Comparison of ENCODE assay signal across 9 mouse cellular contexts in genomic region chr4:33923151-33923760, GRCm38 (mm10). TPM values are rescaled to one million over a fixed set of nuclear protein-coding genes. Genes with fewer than 3 reads are reported as not detected.
DNase-seq lines count a peak whose midpoint lies in the region; ATAC-seq and TF ChIP-seq lines count a peak whose summit lies in the region.
"Had no signal": no experiment of that assay in that cellular context is flagged by ENCODE, and none has a peak within 500 bp of the region (broad histone marks: within the 10 kb centered on the region; RNA-seq: fewer than 3 reads in every experiment).

No protein-coding gene starts in this region.

- WGBS in heart, embryonic 13.5 days: 2% methylated on average over 19 of the region's 19 CpGs
- 3% methylated on average over 19 of the region's 19 CpGs for WGBS in hindbrain, embryonic 15.5 days
- 4% methylated on average over 19 of the region's 19 CpGs for WGBS in midbrain, postnatal 0 days

- H3K36me3 ChIP-seq in heart, embryonic 13.5 days: no peaks in the 10 kb centered on the region
- H3K36me3 ChIP-seq in E14TG2a.4 (ENCODE audit: insufficient read depth, low read length): no peaks in the 10 kb centered on the region
- H3K36me3 ChIP-seq in hindbrain, embryonic 15.5 days: no peaks in the 10 kb centered on the region
- H3K36me3 ChIP-seq in midbrain, postnatal 0 days (ENCODE audit: insufficient read depth, low read length): no peaks in the 10 kb centered on the region
- H3K36me3 ChIP-seq: G1E had no signal

- DNase-seq in heart, adult 9 months (ENCODE audit: low spot score in 2 of 2): no peak
- peak; percentile 60 for DNase-seq in midbrain, postnatal 0 days (ENCODE audit: low spot score)
- no peak for DNase-seq in ovary, postnatal 10 days (ENCODE audit: low spot score)
- DNase-seq in adipocyte (ENCODE audit: low spot score): no peak

- H3K4me3 ChIP-seq in heart, embryonic 13.5 days: peak overlapping the region; percentile 58
- peak overlapping the region; percentile 86 for H3K4me3 ChIP-seq in E14TG2a.4 (replicated peaks; ENCODE audit: low read length)
- peak overlapping the region; percentile 70 for H3K4me3 ChIP-seq in cortical plate, adult 2 months (ENCODE audit: insufficient read depth, low read length)
- peak overlapping the region; percentile 77 for H3K4me3 ChIP-seq in hindbrain, embryonic 15.5 days
- H3K4me3 ChIP-seq in midbrain, postnatal 0 days (ENCODE audit: low read depth, low read length): peak overlapping the region; percentile 70

- ATAC-seq in heart, embryonic 13.5 days (ENCODE audit: extremely low read depth, insufficient number of reproducible peaks, low FRiP score, low TSS enrichment): no peak
- ATAC-seq in hindbrain, embryonic 15.5 days (ENCODE audit: low FRiP score, low read depth): peak; percentile 28
- ATAC-seq in midbrain, postnatal 0 days (ENCODE audit: low FRiP score): peak; percentile 22; the same call in 1 of the 2 replicates

- TF ChIP-seq CTCF in E14TG2a.4 (conservative IDR thresholded peaks at IDR 0.05; ENCODE audit: low read length): no peak
- TF ChIP-seq CTCF in cortical plate, adult 2 months (IDR thresholded peaks at IDR 0.05; ENCODE audit: extremely low read depth, insufficient read depth, low read length): no peak
- TF ChIP-seq CTCF in midbrain, postnatal 0 days (IDR thresholded peaks at IDR 0.05): peak; percentile 34; the same call in 1 of the 2 replicates

- peak overlapping the region; percentile 81 for H3K9ac ChIP-seq in heart, embryonic 13.5 days
- H3K9ac ChIP-seq in hindbrain, embryonic 15.5 days: peak overlapping the region; percentile 94
- H3K9ac ChIP-seq in midbrain, postnatal 0 days (replicated peaks; ENCODE audit: low read length, poor library complexity, severe bottlenecking): peak overlapping the region; percentile 75

- no peak overlapping the region for H3K27ac ChIP-seq in heart, embryonic 13.5 days (replicated peaks)
- peak overlapping the region; percentile 95 for H3K27ac ChIP-seq in cortical plate, adult 2 months (ENCODE audit: insufficient read depth, low read length)
- H3K27ac ChIP-seq in hindbrain, embryonic 15.5 days (replicated peaks): peak overlapping the region; percentile 95
- peak overlapping the region; percentile 90 for H3K27ac ChIP-seq in midbrain, postnatal 0 days (ENCODE audit: low read depth, low read length)

- no peaks in the 10 kb centered on the region for H3K9me3 ChIP-seq in heart, embryonic 13.5 days
- peaks cover 11% of the 10 kb centered on the region; the same call in 1 of the 2 replicates for H3K9me3 ChIP-seq in E14TG2a.4 (ENCODE audit: low read length)
- no peaks in the 10 kb centered on the region for H3K9me3 ChIP-seq in hindbrain, embryonic 15.5 days
- no peaks in the 10 kb centered on the region for H3K9me3 ChIP-seq in midbrain, postnatal 0 days (ENCODE audit: low read length)

- peak overlapping the region; percentile 97 for H3K4me2 ChIP-seq in heart, embryonic 13.5 days
- H3K4me2 ChIP-seq in hindbrain, embryonic 15.5 days: peak overlapping the region; percentile 96
- peak overlapping the region; percentile 76 for H3K4me2 ChIP-seq in midbrain, postnatal 0 days (ENCODE audit: low read depth, low read length, poor library complexity, severe bottlenecking)

- peaks cover 19% of the 10 kb centered on the region for H3K4me1 ChIP-seq in heart, embryonic 13.5 days
- peaks cover 17% of the 10 kb centered on the region for H3K4me1 ChIP-seq in E14TG2a.4 (replicated peaks; ENCODE audit: low read depth, low read length)
- H3K4me1 ChIP-seq in cortical plate, adult 2 months (ENCODE audit: control insufficient read depth, insufficient read depth, low read length): peaks cover 3% of the 10 kb centered on the region; the same call in 1 of the 2 replicates
- H3K4me1 ChIP-seq in hindbrain, embryonic 15.5 days (replicated peaks): peaks cover 20% of the 10 kb centered on the region
- H3K4me1 ChIP-seq in midbrain, postnatal 0 days (ENCODE audit: insufficient read depth, low read length): no peaks in the 10 kb centered on the region

- peaks cover 66% of the 10 kb centered on the region for H3K27me3 ChIP-seq in heart, embryonic 13.5 days (replicated peaks)
- H3K27me3 ChIP-seq in E14TG2a.4 (ENCODE audit: insufficient read depth, low read length): peaks cover 61% of the 10 kb centered on the region
- H3K27me3 ChIP-seq in hindbrain, embryonic 15.5 days: no peaks in the 10 kb centered on the region
- H3K27me3 ChIP-seq in midbrain, postnatal 0 days (ENCODE audit: insufficient read depth, low read length): no peaks in the 10 kb centered on the region

- TF ChIP-seq POLR2A in cortical plate, adult 2 months (IDR thresholded peaks at IDR 0.05; ENCODE audit: extremely low read depth, insufficient read depth, low read length): no peak

RNA-seq across cellular contexts. Expression of gene Cnr1, which starts 1.1 kb away (rescaled TPM):
- polyA plus RNA-seq in heart, embryonic 13.5 days (2015; fragmentation: Nextera tagmentation; extraction: Ambion mirVana): 0.19 and 0.32 TPM in 2 replicates
- 54.6 and 55.0 TPM in 2 replicates for polyA plus RNA-seq in cortical plate, adult 2 months (2012; rRNA removed)
- polyA plus RNA-seq in hindbrain, embryonic 15.5 days (2015; fragmentation: Nextera tagmentation; extraction: Ambion mirVana): 54.3 and 63.0 TPM in 2 replicates
- total RNA-seq in midbrain, postnatal 0 days (2014; rRNA removed): 117 and 123 TPM in 2 replicates
- 33.1 and 33.2 TPM in 2 replicates for polyA plus RNA-seq in midbrain, postnatal 0 days (2015; fragmentation: Nextera tagmentation; extraction: Ambion mirVana)
- polyA plus RNA-seq: G1E had no signal

Comparison
In these comparisons a context has a peak if more than half of its experiments do, and no peak if none do; other contexts are left out.
1. RNA of gene Cnr1, which starts 1.1 kb away (polyA plus RNA-seq): 54.3 to 63.0 TPM in hindbrain, embryonic 15.5 days, 54.6 to 55.0 TPM in cortical plate, adult 2 months and 33.1 to 33.2 TPM in midbrain, postnatal 0 days; 0.19 to 0.32 TPM in heart, embryonic 13.5 days; every median in the first group is over 10 times any median in the second.
2. Peak in every context shown above with its lines, with median percentiles within 50 percentile points of each other: H3K4me2 ChIP-seq, H3K4me3 ChIP-seq and H3K9ac ChIP-seq.